Mouse (Mus musculus) B cell, adult (primary cell): ENCODE data around the gene Chek2. TPM values are rescaled to one million over a fixed set of nuclear protein-coding genes. Genes with fewer than 3 reads are reported as not detected.

Experiments
- total RNA-seq: library from RNA; stranded (reverse); gene quantifications from 4 replicates; pipeline ENCODE4 v1.2.4, GENCODE M21; 2023; ENCODE audit not compliant: inconsistent age

Gene Chek2
- 9.6 to 14.5 TPM (median 12.0 TPM) in 4 replicates for total RNA-seq

DNA sequence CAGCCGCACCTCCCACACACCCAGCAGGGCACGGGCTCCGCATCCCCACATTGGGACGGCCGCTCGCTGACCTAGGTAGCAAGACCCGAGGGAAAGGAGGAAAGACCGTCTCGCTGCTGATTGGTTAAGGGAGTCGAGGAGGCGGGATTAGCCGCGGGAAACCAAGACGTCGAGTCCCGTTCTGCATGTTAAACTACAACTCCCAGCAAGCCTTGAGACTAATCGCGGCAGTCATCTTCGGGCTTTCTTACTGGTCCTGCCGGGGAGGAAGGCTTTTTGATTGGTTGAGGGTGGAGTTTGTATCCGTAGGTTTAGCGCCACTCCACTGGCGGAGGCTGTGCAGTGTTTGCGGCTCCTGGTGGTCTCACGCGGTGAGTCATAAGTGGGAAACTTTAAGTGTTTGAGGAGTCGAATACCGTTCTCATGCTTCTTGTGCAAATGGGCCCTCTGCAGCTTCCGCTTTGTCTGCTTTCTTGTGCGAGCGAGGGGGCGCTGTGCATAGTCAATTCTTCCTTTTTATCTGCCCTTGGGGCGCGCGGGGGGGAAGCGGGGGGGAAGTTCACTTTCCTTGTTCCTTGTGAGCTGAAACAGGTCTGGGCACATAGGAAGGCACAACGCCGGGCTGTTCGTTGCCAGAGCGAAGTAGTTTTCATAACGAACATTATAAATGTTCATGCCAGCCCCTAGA lies at the start of gene Chek2, which contains the start of gene Hscb:
Chek2 (plus strand) TSS at position 302 of the 688 bp plus-strand sequence.
Hscb (minus strand) TSS at position 100 of the 688 bp plus-strand sequence.

DNA sequence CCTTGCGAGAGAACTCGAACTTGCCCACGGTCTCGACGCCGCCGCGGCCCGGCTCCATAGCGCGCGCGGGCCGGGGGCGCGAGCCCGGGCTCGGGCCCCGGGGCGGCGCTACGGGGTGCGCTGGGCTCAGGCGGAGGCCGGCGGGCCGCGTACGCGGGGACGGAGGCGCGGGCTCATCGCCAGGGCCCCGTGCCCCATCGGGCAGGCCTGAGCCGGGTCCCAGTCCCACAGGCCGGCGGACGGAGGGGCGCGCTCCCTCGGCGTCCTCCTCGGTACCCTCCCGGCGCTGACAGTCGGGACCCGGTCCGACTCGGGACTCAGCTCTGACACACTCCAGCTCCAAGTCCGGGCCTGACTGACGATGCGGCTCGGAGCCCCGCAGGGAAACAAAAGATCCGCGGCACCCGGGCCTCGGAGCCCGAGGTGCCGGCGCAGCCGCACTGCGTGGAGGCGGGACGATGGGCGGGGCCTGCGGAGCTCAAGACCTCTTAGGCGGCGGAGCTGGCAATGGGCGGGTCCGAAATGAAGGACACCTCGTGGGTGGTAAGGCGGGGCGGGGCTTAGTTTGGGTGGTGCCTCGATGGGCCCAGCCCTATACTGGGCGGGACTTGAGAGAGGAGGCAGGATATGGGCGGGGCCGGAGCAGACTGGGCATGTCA lies 30.0 kb upstream of the Chek2 start, which contains the start of gene Ulk1:
Ulk1 (minus strand) TSS at position 431 of the 659 bp plus-strand sequence.

DNA sequence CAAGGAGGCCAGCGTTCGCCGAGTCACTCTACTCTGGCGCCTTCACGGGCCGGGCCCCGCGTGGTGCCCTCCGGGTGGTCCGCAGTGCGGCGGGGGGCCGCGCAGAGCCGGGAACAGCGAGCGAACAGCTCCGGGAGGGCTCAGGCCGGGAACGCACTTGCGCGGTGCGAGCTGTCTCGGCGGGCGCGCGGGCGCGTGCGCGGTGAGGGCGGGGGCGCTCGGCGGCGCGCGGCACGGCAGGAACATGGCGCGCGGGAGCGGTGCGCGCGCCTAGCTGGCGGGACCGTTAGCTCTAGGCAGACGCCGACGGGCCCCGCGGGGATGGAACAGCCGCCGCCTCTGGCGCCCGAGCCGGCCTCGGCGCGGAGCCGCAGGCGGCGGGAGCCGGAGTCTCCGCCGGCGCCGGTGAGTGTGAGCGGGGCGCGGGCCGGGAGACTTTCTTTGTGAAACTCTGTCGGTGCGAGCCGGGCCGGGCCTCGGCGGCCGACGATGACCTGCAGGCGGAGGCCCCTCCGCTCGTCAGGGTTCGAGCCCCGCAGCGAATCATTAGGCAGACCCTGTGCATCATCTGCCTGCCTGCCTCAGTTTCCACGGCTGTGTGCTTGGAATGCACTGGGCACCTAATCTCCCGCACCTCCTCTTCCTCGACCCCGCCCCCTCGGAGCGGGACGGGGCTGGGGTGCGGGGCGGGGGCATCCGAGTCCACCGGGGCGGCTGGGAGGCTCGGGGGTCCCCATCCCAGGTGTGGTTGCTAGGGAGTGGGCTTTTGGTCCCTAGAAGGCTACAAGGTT lies 40.0 kb downstream of the Chek2 start, which contains the start of gene Ttc28:
Ttc28 (plus strand) TSS at position 220 of the 791 bp plus-strand sequence.

Other genes starting within 250 kb of the Chek2 start
- 73.1 to 76.6 TPM (median 74.5 TPM) in 4 replicates for gene Noc4l, start 186.6 kb upstream of the Chek2 start, total RNA-seq
- 63.2 to 76.4 TPM (median 74.8 TPM) in 4 replicates for gene Ddx51, start 186.5 kb upstream of the Chek2 start, total RNA-seq
- 209 to 234 TPM (median 216 TPM) in 4 replicates for gene Ep400, start 69.3 kb upstream of the Chek2 start, total RNA-seq
- gene Pus1, start 59.3 kb upstream of the Chek2 start, total RNA-seq, result 31.3 to 38.9 TPM (median 36.5 TPM) in 4 replicates
- 44.5 to 55.9 TPM (median 52.9 TPM) in 4 replicates for gene Ulk1, start 29.9 kb upstream of the Chek2 start, total RNA-seq
- gene Hscb, start 202 bp upstream of the Chek2 start, total RNA-seq, result 21.2 to 25.5 TPM (median 23.0 TPM) in 4 replicates
- gene Ttc28, start 39.8 kb downstream of the Chek2 start, total RNA-seq, result 24.8 to 30.0 TPM (median 29.0 TPM) in 4 replicates